Mouse (Mus musculus) cerebellum, adult 11 months (tissue): Measurements from ENCODE around the gene Eno1.
"Not testable (repeated sequence)": the region's sequence is repeated elsewhere in the genome, so short reads cannot be mapped to it uniquely, and the experiment has no call there.

Experiments
- DNase-seq: peaks from one replicate; pipeline ENCODE4 v3.0.0; 2022

The Eno1 gene

DNA sequence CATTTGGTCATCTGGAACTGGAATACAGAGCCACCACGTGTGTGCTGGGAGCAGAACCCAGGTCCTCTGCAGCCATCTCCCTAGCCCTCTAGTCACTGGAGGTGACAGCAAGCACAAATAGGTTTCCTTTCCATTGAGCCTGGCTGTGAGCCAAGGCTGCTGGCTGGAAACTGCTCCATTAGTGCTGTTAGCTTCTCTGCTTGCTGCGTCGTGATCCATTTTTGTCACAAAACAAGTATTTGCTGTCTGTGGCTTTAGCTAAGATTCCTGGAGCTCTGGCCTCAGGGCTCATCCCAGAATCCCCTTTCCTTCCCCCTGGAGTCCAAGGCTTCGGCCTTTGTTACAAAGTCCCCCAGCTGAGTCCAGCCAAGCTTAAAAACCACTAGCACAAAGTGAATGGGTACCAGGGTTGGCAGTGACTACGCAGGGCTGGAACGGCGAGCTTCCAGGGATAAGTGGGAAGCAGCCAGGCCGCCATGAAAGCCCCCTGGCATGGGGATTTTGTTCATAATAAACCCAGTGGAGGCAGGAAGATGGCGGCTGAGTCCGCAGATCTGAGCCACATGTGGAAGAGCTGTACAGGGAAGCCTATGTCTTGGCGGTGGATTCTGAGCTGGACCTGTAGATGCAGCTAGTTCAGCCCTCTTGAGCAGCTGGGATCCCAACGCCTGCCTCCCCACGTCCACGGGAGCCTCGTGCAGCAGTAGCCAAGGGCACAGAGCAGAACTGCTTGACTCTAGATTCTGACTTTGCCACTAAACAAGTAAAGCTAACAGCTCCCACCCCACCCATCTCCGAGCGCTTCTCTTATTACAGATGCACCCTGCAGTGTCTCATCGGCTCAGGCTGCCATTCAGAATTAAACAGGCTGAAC is 14.3 kb downstream of the Eno1 start:
- no peak for DNase-seq

GRCm38 (mm10) chr4:150254416-150254815 is 17.9 kb downstream of the Eno1 start:
- DNase-seq = peak; percentile 79

DNA sequence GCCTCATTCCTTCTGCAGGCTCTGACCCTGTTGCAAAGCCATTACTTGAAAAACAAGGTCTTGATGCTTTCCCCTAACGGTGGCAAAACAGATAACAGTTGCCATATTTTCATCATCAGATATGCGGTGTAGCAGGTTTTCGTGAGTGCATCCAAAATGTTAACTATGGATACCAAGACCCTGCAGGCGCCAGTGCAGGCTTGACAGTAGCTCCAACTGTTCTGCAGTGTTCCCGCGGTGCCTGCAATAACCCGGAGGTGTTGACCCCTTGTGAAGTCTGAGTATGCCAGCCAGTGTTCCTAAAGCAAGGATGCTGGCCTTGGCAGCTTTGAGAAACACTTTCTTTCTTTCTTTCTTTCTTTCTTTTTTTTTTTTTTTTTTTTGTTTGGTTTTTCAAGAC is 18.7 kb downstream of the Eno1 start:
- DNase-seq = no peak

- DNase-seq = peak; percentile 91
These were observed 21.0 kb downstream of the Eno1 start for GRCm38 (mm10) chr4:150257252-150258204.

DNA sequence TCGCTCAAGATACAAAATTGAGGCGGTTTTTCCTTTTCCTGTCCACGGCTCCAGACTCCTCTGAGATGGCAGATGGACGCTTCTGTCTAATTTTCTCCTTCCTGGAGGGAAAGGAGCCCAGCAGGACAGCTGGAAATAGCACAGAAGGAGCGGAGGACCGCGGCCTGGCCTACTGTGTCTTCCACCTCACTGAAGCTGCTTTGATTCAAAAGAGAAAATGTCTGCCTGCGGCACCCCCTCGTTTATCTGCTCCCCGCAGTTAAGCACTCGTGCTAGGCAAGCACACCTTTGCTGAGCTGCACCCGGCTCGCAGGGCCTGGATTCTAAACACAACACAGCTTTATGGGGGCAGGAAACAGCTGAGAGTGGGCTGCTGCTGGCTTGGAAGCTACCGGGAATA is 21.9 kb downstream of the Eno1 start:
- peak; percentile 55 for DNase-seq

DNA sequence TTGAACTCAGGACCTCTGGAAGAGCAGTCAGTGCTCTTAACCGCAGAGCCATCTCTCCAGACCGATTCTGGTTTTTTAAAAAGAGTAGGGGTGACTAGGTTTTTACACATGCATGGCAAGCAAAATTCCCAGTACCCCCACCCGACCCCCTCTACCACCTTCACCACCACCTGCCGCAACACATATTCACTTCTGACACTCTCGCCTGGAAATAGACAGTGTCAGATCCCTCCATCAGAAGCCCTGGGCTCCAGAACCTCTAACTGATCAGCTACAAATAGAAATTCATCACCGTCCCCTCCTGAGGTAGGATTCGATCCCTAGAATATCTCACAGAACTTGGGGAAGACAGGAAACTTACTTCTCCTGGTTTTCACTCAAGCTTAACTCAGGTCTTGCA is 23.1 kb downstream of the Eno1 start:
- no peak for DNase-seq

DNA sequence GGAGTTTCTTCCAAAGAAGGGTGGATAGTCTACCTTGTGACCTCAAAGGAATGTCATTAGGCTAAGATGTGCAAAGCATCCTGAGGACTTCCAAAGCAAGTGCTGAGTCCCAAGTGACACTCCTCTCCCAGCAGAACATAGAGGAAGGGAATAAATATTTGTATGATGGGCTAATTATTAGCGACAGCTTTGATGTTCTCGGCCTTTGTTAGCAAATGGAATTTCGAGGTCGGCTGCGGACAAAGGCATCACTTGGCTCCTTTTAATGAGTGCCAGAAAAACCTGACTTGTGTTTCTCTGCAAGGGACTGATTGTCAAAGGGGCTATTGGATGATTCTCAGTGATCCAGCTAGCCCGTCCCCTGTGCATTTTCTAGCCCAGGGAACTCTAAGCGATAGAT is 23.6 kb downstream of the Eno1 start:
- DNase-seq = no peak

GRCm38 (mm10) chr4:150260745-150261144 is 24.2 kb downstream of the Eno1 start:
- DNase-seq = no peak

DNA sequence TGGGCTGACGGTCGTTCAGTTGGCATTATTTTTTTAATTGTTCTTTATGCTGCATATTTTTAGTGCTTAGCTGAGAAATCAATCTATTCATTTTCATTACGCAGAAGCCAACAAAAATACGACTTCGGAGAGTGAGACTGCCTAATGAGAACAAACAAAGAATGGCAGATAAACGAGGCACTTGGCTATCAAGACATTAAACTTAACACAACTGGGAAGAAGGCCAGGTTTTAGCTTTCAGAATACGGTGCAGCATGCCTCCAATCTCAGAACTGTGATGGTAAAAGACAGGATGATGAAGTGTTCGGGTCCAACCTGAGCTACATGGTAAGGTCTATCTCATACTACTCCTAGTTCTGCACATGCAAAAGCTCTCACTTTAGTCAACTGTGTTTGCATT is 25.8 kb downstream of the Eno1 start:
- no peak for DNase-seq

DNA sequence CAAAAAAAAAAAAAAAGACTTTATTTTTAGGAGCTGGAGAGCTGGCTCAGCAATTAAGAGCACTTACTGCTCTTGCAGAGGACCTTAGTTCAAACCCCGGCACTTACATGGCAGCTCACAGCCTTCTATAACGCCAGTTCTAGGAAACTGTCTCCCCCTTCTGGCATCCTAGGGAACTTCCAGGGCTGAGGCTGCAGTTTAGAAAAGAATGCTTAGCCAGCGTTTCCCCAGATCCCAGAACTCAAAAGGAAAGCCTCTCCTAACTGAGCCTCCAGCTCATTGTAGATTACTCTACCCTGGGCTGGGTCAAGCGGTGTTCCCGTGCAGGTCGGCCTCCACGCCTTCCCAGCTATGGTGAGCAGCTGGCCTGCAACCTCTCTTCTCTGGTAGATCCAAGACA is 28.4 kb downstream of the Eno1 start:
- DNase-seq = no peak

- DNase-seq = no peak
These were observed 28.9 kb downstream of the Eno1 start for GRCm38 (mm10) chr4:150265471-150265870.

- DNase-seq = no peak
These were observed 30.2 kb downstream of the Eno1 start for GRCm38 (mm10) chr4:150266655-150267223.

DNA sequence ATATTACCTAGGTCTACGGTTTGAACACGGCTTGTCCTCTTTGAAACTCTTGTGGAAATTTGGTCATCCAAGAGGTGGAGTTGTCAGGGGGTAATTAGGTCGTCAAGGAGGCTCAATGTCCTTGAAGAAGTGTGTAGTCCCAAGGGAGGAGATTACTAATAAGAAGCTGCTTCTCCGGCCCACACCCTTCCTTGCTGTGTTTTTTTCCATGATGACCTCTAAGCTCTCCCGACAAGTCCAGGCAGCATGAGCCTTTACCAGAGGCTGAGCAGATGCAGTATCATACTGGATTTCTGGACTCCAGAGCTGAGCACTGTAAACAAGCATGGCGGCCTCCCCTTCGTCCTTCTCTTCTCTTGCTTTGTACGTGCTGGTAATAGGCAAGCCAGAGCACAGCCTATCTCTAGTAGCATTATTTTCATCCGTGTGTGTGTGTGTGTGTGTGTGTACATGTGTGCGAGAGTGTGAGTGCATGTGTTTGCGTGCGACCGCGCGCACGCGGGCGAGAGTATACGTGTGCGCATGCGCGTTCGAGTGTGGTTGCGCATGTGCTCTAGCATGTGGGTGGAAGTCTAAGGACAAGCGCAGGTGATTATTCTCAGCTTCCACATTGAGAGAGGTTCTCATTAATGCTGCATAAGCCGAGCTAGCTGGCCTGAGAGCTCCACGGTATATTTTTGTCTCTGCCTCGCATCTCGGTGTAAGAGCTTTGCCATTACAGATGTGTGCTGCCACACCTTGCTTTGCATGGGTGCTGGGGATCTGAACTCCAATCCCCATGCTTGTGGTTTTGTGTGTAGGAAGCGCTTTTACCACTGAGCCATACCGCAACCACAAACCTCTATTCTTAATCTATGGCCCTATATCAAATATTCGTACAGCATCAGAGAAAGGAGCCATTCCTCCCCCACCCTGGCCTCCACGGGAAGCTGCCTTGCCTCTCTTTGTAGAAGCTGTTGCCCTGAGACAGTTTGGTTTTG is 32.4 kb downstream of the Eno1 start:
- DNase-seq = no peak

GRCm38 (mm10) chr4:150269679-150270078 is 33.2 kb downstream of the Eno1 start:
- no peak for DNase-seq

DNA sequence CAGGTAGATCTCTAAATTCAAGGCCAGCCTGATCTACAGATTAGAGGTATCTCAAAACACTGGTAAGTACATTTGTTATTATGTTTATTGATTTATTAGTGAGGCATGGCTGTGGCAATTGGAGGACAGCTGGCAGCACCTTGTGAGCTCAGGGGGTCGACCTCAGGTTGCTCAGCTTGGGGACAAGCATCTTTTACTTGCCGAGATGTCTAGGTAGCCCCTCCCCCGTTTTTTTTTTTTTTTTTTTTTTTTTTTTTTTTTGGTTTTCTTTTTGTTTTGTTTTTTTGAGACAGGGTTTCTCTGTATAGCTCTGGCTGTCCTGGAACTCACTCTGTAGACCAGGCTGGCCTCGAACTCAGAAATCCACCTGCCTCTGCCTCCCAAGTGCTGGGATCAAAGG is 34.2 kb downstream of the Eno1 start:
- DNase-seq = not testable (repeated sequence)

DNA sequence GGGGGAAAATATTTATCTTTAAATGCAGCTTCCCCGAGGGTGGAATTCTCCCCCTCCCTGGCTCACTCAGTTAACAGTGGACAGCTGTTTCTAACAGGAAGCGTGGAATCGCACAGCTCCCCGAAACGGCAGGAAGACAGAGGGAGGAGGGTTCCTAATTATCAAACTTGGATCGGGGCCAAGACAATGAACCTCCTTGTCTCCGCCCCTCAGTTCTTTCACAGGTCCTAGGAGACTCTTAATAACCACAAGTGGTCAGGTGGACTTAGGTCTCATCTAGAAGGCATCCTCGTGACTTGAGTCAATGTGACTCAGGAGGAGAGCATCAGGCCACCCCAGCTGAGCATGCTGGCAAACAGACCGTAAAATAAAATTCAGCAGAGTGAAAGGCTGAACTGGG is 36.2 kb downstream of the Eno1 start:
- DNase-seq = no peak

GRCm38 (mm10) chr4:150275531-150275930 is 39.0 kb downstream of the Eno1 start:
- no peak for DNase-seq

- not testable (repeated sequence) for DNase-seq
These were observed 42.8 kb downstream of the Eno1 start for GRCm38 (mm10) chr4:150279336-150279735.

GRCm38 (mm10) chr4:150280002-150280401 is 43.5 kb downstream of the Eno1 start:
- no peak for DNase-seq

DNA sequence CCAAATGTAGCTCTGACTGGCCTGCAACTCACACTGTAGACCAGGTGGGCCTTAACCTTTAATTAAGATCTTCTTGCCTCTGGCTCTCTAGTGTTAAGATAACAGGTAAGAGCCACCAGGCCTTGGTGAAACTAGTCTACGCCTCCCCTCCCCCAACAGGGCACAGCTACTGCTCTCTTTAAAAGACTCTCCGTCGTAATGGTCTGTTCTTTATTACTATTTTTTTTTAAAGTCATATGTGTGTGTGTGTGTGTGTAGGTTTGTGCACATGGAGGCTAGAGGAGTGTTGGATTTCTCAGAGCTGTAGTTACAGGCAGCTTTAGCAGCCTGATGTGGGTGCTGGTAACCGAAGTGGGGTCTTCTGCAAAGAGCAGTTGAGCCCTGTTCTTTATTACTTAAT is 43.9 kb downstream of the Eno1 start:
- DNase-seq = no peak

GRCm38 (mm10) chr4:150281018-150281761 is 44.7 kb downstream of the Eno1 start, which contains the start of gene Rere:
Gene Rere, plus strand, starts transcription at chr4:150281646.
- peak; percentile 98 for DNase-seq
